Comparison of ENCODE assay signal across 8 mouse cellular contexts in genomic region chr4:133039116-133039819, GRCm38 (mm10). TPM values are rescaled to one million over a fixed set of nuclear protein-coding genes. Genes with fewer than 3 reads are reported as not detected.
A peak's percentile ranks its signal among the peaks of the same experiment; 100 is the strongest.
DNase-seq lines count a peak whose midpoint lies in the region; ATAC-seq and TF ChIP-seq lines count a peak whose summit lies in the region.

No protein-coding gene starts in this region.

- H3K27ac ChIP-seq in forebrain, embryonic 14.5 days (ENCODE audit: low read depth, low read length): peak overlapping the region; percentile 48; the same call in 1 of the 2 replicates
- peak overlapping the region; percentile 89 for H3K27ac ChIP-seq in intestine, embryonic 14.5 days (ENCODE audit: low read depth)
- H3K27ac ChIP-seq in lung, postnatal 0 days (ENCODE audit: low read length): peak overlapping the region; percentile 82

- TF ChIP-seq EP300 in lung, postnatal 0 days (IDR thresholded peaks at IDR 0.05): no peak

- peak; percentile 49 for DNase-seq in thymus, postnatal 0 days (ENCODE audit: low spot score)
- DNase-seq in thymus, postnatal 10 days (ENCODE audit: low spot score in 2 of 2): no peak
- no peak for DNase-seq in forebrain, embryonic 14.5 days (ENCODE audit: low spot score)
- peak; percentile 81 for DNase-seq in intestine, embryonic 14.5 days (ENCODE audit: low spot score)
- DNase-seq in lung, postnatal 0 days (ENCODE audit: low spot score): peak; percentile 53
- DNase-seq in thymus, postnatal 14 days: peak; percentile 56
- no peak for DNase-seq in spleen, postnatal 14 days (ENCODE audit: low spot score in 2 of 2)
- DNase-seq in ovary, postnatal 14 days (ENCODE audit: low spot score): no peak

- H3K9me3 ChIP-seq in forebrain, embryonic 14.5 days (replicated peaks; ENCODE audit: control insufficient read depth, low read length): no peaks in the 10 kb centered on the region
- no peaks in the 10 kb centered on the region for H3K9me3 ChIP-seq in intestine, embryonic 14.5 days (ENCODE audit: control insufficient read depth, low read length)
- H3K9me3 ChIP-seq in lung, postnatal 0 days (ENCODE audit: low read length): no peaks in the 10 kb centered on the region

- WGBS in forebrain, embryonic 14.5 days: under 1% methylated on average over 57 of the region's 77 CpGs
- under 1% methylated on average over 56 of the region's 77 CpGs for WGBS in intestine, embryonic 14.5 days
- WGBS in lung, postnatal 0 days: 4% methylated on average over 16 of the region's 77 CpGs

- no peak for TF ChIP-seq CTCF in lung, postnatal 0 days (IDR thresholded peaks at IDR 0.05)

- H3K4me3 ChIP-seq in forebrain, embryonic 14.5 days (ENCODE audit: low read depth, low read length): peak overlapping the region; percentile 49
- peak overlapping the region; percentile 51 for H3K4me3 ChIP-seq in intestine, embryonic 14.5 days (ENCODE audit: low read depth, low read length)
- peak overlapping the region; percentile 64 for H3K4me3 ChIP-seq in lung, postnatal 0 days (ENCODE audit: low read depth, low read length)

- peaks cover 53% of the 10 kb centered on the region for H3K4me1 ChIP-seq in forebrain, embryonic 14.5 days (ENCODE audit: control insufficient read depth, insufficient read depth, low read length)
- peaks cover 52% of the 10 kb centered on the region for H3K4me1 ChIP-seq in intestine, embryonic 14.5 days (replicated peaks; ENCODE audit: control insufficient read depth, insufficient read depth, low read length)
- peaks cover 35% of the 10 kb centered on the region for H3K4me1 ChIP-seq in lung, postnatal 0 days (ENCODE audit: insufficient read depth, low read depth, low read length)

- H3K36me3 ChIP-seq in forebrain, embryonic 14.5 days (ENCODE audit: control insufficient read depth, insufficient read depth, low read length): 0 out of 2 replicates have a peak, but pooled peaks cover 4% of the 10 kb centered on the region
- no peaks in the 10 kb centered on the region for H3K36me3 ChIP-seq in intestine, embryonic 14.5 days (ENCODE audit: control insufficient read depth, insufficient read depth, low read length)
- H3K36me3 ChIP-seq in lung, postnatal 0 days (ENCODE audit: insufficient read depth, low read length): no peaks in the 10 kb centered on the region

- H3K4me2 ChIP-seq in forebrain, embryonic 14.5 days (ENCODE audit: low read length): peak overlapping the region; percentile 100
- H3K4me2 ChIP-seq in intestine, embryonic 14.5 days (ENCODE audit: low read length): peak overlapping the region; percentile 95
- H3K4me2 ChIP-seq in lung, postnatal 0 days (replicated peaks; ENCODE audit: low read depth, low read length): peak overlapping the region; percentile 100

- 0 out of 2 replicates have a peak, but pooled peaks cover 19% of the 10 kb centered on the region for H3K27me3 ChIP-seq in forebrain, embryonic 14.5 days (replicated peaks; ENCODE audit: control insufficient read depth, insufficient read depth, low read length)
- H3K27me3 ChIP-seq in intestine, embryonic 14.5 days (replicated peaks; ENCODE audit: control insufficient read depth, insufficient read depth, low read length): no peaks in the 10 kb centered on the region
- H3K27me3 ChIP-seq in lung, postnatal 0 days (replicated peaks; ENCODE audit: insufficient read depth, low read length): no peaks in the 10 kb centered on the region

- ATAC-seq in forebrain, embryonic 14.5 days: no peak
- ATAC-seq in intestine, embryonic 14.5 days (replicated peaks; ENCODE audit: low FRiP score, low TSS enrichment, low read depth): peak; percentile 30; the same call in 1 of the 2 replicates
- ATAC-seq in lung, postnatal 0 days: peak; percentile 40

- H3K9ac ChIP-seq in forebrain, embryonic 14.5 days (ENCODE audit: low read length): peak overlapping the region; percentile 73
- peak overlapping the region; percentile 61 for H3K9ac ChIP-seq in intestine, embryonic 14.5 days (ENCODE audit: low read length)
- peak overlapping the region; percentile 46 for H3K9ac ChIP-seq in lung, postnatal 0 days (replicated peaks; ENCODE audit: low read depth)

RNA-seq across cellular contexts. Expression of gene Ahdc1, which starts 28.2 kb away (rescaled TPM):
- polyA plus RNA-seq in thymus, postnatal 0 days (2015; fragmentation: Nextera tagmentation; extraction: Ambion mirVana): 5.3 and 8.0 TPM in 2 replicates
- polyA plus RNA-seq in forebrain, embryonic 14.5 days (2014; fragmentation: Nextera tagmentation; extraction: Ambion mirVana): 8.6 and 12.2 TPM in 2 replicates
- 7.3 and 8.1 TPM in 2 replicates for polyA plus RNA-seq in intestine, embryonic 14.5 days (2014; fragmentation: Nextera tagmentation; extraction: Ambion mirVana)
- polyA plus RNA-seq in lung, postnatal 0 days (2015; fragmentation: Nextera tagmentation; extraction: Ambion mirVana): 3.9 and 4.4 TPM in 2 replicates

Comparison
In these comparisons a context has a peak if more than half of its experiments do, and no peak if none do; other contexts are left out.
1. DNase-seq: peak in thymus, postnatal 0 days (single experiment), intestine, embryonic 14.5 days (single experiment), lung, postnatal 0 days (single experiment) and thymus, postnatal 14 days (single experiment); none in thymus, postnatal 10 days (0 of 2), forebrain, embryonic 14.5 days (single experiment), spleen, postnatal 14 days (0 of 2) and ovary, postnatal 14 days (single experiment).
2. Peak in every context shown above with its lines, with median percentiles within 50 percentile points of each other: H3K27ac ChIP-seq, H3K4me2 ChIP-seq, H3K4me3 ChIP-seq and H3K9ac ChIP-seq.